Mouse (Mus musculus) erythroblast, adult 5-6 weeks (primary cell): ENCODE results near the gene Fxyd7. TPM values are rescaled to one million over a fixed set of nuclear protein-coding genes. Genes with fewer than 3 reads are reported as not detected.

Source experiments
- ATAC-seq: replicated peaks from 2 replicates; pipeline ENCODE4 v1.8.0; 2016; ENCODE audit warnings: moderate number of reproducible peaks, mild to moderate bottlenecking, moderate TSS enrichment, inconsistent platforms; ENCODE audit not compliant: poor library complexity, low FRiP score, severe bottlenecking
- total RNA-seq, 2 experiments: library from RNA; stranded (forward) in 1 of 2; stranded (reverse) in 1 of 2; fragments of 150-400 nt in 1 of 2; fragments of 200-764, 138-1000 nt in 1 of 2; gene quantifications; 2 replicates each; pipeline versions ENCODE4 v1.2.3 to v1.2.4; 2015 to 2017; ENCODE audit warnings: low replicate concordance in 2 of 2

The Fxyd7 gene
- total RNA-seq, 2 experiments from 2014 or later = not detected

DNA sequence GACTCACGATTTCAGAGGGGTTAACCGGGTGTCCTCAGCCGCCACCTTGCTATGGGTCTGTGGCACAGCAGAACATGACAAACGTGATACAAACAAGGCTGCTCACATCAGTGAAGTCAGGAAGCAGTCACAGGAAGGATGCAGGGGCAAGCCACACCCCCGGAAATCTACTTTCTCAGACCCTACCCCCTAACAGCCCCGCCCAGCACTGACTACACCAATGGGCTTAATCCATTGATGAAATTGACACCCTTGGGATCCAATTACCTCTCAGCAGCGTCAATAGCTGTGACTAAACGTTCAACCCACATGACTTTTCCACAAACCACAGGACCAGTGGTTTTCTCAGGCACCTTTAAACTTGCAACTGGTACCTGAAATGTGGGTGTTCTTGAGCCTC, 22.7 kb downstream of the Fxyd7 start:
- ATAC-seq = no peak

DNA sequence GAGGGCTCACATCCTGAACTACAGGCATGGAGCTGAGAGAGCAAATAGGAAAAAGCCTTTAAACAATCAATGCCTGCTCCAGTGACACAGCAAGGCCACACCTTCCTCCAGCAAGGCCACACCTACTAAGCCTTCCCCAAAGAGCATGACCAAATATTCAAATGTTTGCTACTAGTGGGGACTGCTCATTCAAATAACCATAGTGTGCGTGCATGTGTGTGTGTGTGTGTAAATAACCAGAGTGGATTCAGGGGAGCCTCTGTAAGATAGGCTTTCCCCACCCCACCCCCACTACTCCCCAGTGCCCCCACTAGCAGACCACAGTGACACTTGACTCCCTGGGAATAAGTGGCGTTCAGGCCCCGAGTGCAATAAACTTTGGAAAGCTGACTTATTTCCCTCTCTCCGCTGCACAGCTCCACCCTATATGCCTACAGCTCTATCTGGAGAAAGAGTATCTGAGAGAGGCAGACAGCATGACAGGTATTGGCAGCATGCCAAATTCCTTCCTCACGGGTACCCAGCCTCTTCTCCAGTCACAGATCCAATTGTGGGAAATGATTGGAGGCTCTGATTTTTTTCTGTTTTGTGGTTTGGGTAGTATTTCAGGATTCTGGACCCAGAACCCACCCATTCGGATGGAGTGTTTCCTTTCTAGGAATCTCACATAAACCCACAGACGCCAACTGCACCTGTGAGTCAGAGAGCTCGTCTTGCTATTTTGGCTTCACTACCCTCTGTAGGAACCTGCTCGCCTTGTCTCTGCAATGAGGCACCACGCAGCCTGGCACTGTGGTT, 34.0 kb downstream of the Fxyd7 start:
- no peak for ATAC-seq

DNA sequence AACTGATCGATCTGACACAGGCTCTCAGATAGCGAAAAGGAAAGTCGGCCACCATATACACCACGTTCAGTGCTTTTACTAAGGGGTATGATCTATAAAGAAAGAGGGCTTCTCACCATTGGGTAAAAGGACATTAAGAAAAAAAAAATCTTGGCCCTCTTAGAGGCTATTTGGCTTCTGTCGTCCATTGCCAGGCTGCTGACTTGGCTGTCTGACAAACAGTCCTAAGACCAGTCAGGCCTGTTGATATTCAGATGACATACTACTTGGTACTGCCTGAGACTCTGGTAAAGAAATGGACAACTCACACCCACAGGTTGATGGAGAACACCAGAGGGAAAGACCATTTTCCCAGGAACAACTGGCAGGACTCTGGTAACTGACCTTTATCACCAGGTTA, 38.3 kb downstream of the Fxyd7 start:
- no peak for ATAC-seq

DNA sequence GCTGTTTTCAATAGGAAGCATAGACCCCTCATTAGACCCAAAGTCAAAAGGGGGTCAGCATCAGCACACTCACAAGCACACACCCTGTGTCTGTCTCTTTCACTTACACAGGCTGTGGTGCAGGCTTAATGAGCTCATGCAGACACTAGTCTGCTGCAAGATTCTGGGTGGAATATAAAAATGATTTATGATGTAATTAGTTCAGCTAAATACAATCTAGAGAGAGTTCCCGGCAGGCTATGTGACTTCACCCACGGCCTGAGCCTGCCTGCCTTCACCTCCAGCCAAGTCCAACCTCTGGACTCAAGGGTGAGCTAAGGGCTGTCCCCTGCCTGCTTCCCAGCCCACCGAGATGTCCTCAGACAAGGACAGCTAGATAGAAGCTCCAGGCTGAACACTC, 42.4 kb downstream of the Fxyd7 start:
- no peak for ATAC-seq

DNA sequence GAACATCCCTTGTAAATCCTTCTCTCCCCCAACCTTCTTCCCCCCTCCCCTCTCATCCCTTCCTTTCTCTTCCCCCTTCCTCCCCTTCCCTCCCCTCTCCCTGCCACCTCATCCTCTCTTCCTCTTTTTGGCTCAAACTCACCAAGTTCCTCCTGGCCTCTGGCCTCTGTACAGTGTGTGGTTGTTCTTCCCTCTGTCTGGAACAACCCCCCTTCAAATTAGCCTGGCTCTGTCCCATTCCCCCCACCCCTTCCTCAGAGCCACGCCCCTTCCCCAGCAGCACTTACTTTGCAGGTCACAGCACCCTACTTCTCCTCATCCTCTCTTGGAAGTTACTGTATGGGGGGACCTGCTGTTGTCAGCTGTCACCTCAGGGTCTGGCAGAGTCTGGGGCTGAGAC, 43.1 kb downstream of the Fxyd7 start:
- ATAC-seq = no peak

DNA sequence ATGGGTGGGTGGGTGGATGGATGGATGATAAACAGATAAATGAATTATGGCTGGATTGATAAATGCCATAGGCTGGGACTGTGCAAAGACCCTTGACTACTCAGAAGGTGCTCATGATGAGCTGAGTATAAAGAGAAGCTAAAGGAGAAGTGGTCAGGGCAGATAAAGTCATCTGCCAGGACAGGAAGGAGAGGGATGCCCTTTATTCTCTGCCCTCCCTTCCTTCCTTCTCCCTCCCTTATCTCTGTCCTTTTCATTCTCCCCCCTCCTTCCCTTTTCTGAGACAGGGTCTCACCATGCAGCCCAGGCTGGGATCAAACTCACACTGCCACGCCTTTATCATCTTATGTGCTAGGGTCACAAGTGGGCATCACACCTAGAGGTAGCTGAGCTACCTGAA, 43.5 kb downstream of the Fxyd7 start:
- ATAC-seq = no peak

DNA sequence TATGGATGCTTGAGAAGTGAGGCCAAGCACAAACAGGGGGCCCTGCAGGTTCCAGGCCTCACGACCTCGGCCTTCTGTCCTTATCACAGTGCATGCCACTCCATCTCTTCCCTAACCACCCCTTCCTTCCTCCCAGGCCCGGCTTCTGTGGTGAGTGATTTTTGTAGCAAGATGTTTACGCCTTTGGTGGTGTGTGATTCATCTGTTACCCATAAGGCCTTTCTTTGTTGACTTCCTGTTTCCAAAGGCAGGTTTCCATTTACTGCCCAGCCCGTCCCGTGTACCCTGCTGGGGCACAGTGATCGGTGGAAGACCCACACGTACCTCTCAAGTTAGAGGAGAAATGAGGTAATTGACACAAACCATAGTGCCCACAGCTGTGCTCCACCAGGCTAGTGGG, 48.6 kb downstream of the Fxyd7 start:
- no peak for ATAC-seq

DNA sequence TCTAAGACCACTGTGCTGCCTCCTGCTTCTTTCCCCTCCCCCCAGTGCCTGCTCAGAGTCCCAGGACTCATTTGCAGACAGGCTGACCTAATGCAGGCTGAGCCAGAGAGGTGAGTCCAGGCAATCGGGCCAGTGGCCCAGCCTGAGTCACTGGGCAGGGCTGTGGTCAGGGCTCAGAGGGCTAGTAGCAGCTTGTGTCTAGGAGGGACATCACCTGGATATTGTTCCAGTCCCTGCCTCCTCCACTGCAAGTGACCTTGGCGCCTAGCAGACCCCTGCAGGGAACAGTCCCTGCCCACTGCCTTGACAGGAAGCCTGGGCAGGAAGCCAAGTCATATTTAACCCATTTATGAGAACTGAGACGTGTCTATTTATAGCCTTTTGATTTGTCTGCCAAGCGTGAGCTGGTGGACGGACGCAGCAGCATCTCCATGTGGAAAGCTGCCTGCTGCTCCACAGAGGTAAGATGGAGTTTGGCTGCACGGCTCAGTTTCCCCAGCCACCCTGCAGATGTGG, 50.7 kb downstream of the Fxyd7 start:
- ATAC-seq = no peak

DNA sequence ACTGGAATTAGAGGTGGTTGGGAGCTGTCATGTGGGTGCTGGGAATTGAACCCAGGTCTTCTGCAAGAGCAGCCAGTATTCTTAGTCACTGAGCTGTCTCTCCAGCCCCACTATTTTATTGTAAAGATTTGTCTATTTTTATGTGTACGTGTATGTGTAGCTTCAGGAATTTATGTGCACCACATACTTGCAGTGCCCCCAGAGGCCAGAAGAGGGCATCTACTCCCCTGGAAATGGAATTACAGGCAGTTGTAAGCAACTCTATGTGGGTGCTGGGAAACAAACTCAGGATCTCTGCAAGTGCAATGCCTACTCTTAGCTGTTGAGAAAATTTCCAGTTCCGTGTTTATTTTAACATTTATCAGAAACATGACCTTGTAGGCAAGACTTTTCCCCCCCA, 54.8 kb downstream of the Fxyd7 start:
- no peak for ATAC-seq

DNA sequence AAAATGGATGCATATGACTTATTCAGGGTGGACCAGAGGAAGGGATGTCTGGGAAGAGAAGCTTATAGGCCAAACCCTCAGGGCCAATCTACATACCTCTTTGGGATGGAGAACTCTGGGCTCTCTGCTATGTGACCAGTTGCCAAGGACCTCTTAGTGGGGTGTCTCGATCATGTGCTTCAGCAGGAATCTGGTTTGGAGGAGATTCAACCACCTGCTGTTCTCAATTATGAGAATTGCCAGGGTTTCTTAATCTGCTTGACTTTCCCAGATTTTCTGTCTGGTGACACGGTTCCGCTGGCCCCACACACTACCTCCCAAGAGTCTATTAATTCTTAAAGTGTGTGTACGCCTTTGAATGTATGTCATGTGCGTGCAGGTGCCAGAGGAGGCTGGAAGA, 57.3 kb downstream of the Fxyd7 start:
- no peak for ATAC-seq

Other genes with a start within 250 kb of the Fxyd7 start
- gene Ffar2, start 227.7 kb downstream of the Fxyd7 start, total RNA-seq (2015; ENCODE audit: low replicate concordance) = 8.1 and 11.1 TPM in 2 replicates
- 10.6 and 12.3 TPM in 2 replicates for gene Ffar2, start 227.7 kb downstream of the Fxyd7 start, total RNA-seq (2017; ENCODE audit: low replicate concordance)
- not detected in 2 replicates for gene Ffar3, start 195.3 kb downstream of the Fxyd7 start, total RNA-seq (2015; ENCODE audit: low replicate concordance)
- not detected in 2 replicates for gene Ffar3, start 195.3 kb downstream of the Fxyd7 start, total RNA-seq (2017; ENCODE audit: low replicate concordance)
- gene Ffar1, start 189.9 kb downstream of the Fxyd7 start, total RNA-seq (2015; ENCODE audit: low replicate concordance) = not detected in 2 replicates
- not detected in 2 replicates for gene Ffar1, start 189.9 kb downstream of the Fxyd7 start, total RNA-seq (2017; ENCODE audit: low replicate concordance)
- 1.0 and 19.6 TPM in 2 replicates for gene Cd22, start 171.1 kb downstream of the Fxyd7 start, total RNA-seq (2015; ENCODE audit: low replicate concordance)
- 0.42 TPM in 1 of 2 replicates, not detected in the other for gene Cd22, start 171.1 kb downstream of the Fxyd7 start, total RNA-seq (2017; ENCODE audit: low replicate concordance)
- not detected in 2 replicates for gene Mag, start 136.6 kb downstream of the Fxyd7 start, total RNA-seq (2015; ENCODE audit: low replicate concordance)
- gene Mag, start 136.6 kb downstream of the Fxyd7 start, total RNA-seq (2017; ENCODE audit: low replicate concordance) = 0.70 TPM in 1 of 2 replicates, not detected in the other
- not detected in 2 replicates for gene Hamp2, start 126.8 kb downstream of the Fxyd7 start, total RNA-seq (2015; ENCODE audit: low replicate concordance)
- gene Hamp2, start 126.8 kb downstream of the Fxyd7 start, total RNA-seq (2017; ENCODE audit: low replicate concordance) = not detected in 2 replicates
- not detected in 2 replicates for gene Hamp, start 107.4 kb downstream of the Fxyd7 start, total RNA-seq (2015; ENCODE audit: low replicate concordance)
- gene Hamp, start 107.4 kb downstream of the Fxyd7 start, total RNA-seq (2017; ENCODE audit: low replicate concordance) = not detected in 2 replicates
- gene Usf2, start 94.7 kb downstream of the Fxyd7 start, total RNA-seq (2015; ENCODE audit: low replicate concordance) = 36.5 and 39.3 TPM in 2 replicates
- 47.0 and 47.3 TPM in 2 replicates for gene Usf2, start 94.7 kb downstream of the Fxyd7 start, total RNA-seq (2017; ENCODE audit: low replicate concordance)
- gene Lsr, start 78.0 kb downstream of the Fxyd7 start, total RNA-seq (2015; ENCODE audit: low replicate concordance) = 2.9 TPM in 1 of 2 replicates, not detected in the other
- gene Lsr, start 78.0 kb downstream of the Fxyd7 start, total RNA-seq (2017; ENCODE audit: low replicate concordance) = 0.70 and 0.77 TPM in 2 replicates
- gene Fam187b, start 77.7 kb downstream of the Fxyd7 start, total RNA-seq (2015; ENCODE audit: low replicate concordance) = not detected in 2 replicates
- gene Fam187b, start 77.7 kb downstream of the Fxyd7 start, total RNA-seq (2017; ENCODE audit: low replicate concordance) = not detected in 2 replicates
- 183 and 286 TPM in 2 replicates for gene Fxyd5, start 9.0 kb downstream of the Fxyd7 start, total RNA-seq (2015; ENCODE audit: low replicate concordance)
- 67.1 and 90.7 TPM in 2 replicates for gene Fxyd5, start 9.0 kb downstream of the Fxyd7 start, total RNA-seq (2017; ENCODE audit: low replicate concordance)
- gene Fxyd1, start 5.7 kb upstream of the Fxyd7 start, total RNA-seq (2015; ENCODE audit: low replicate concordance) = not detected in 2 replicates
- not detected in 2 replicates for gene Fxyd1, start 5.7 kb upstream of the Fxyd7 start, total RNA-seq (2017; ENCODE audit: low replicate concordance)
- not detected in 2 replicates for gene Lgi4, start 7.9 kb upstream of the Fxyd7 start, total RNA-seq (2015; ENCODE audit: low replicate concordance)
- gene Lgi4, start 7.9 kb upstream of the Fxyd7 start, total RNA-seq (2017; ENCODE audit: low replicate concordance) = not detected in 2 replicates
- gene Fxyd3, start 25.2 kb upstream of the Fxyd7 start, total RNA-seq (2015; ENCODE audit: low replicate concordance) = not detected in 2 replicates
- not detected in 2 replicates for gene Fxyd3, start 25.2 kb upstream of the Fxyd7 start, total RNA-seq (2017; ENCODE audit: low replicate concordance)
- gene Hpn, start 63.8 kb upstream of the Fxyd7 start, total RNA-seq (2015; ENCODE audit: low replicate concordance) = 4.0 and 10.0 TPM in 2 replicates
- gene Hpn, start 63.8 kb upstream of the Fxyd7 start, total RNA-seq (2017; ENCODE audit: low replicate concordance) = 0.77 and 6.7 TPM in 2 replicates
- 1.2 TPM in 1 of 2 replicates, not detected in the other for gene Scn1b, start 75.5 kb upstream of the Fxyd7 start, total RNA-seq (2015; ENCODE audit: low replicate concordance)
- 1.2 TPM in 1 of 2 replicates, not detected in the other for gene Scn1b, start 75.5 kb upstream of the Fxyd7 start, total RNA-seq (2017; ENCODE audit: low replicate concordance)
- gene Gramd1a, start 104.4 kb upstream of the Fxyd7 start, total RNA-seq (2015; ENCODE audit: low replicate concordance) = 20.9 and 27.9 TPM in 2 replicates
- gene Gramd1a, start 104.4 kb upstream of the Fxyd7 start, total RNA-seq (2017; ENCODE audit: low replicate concordance) = 4.9 and 6.2 TPM in 2 replicates
- gene Scgb2b2, start 239.0 kb upstream of the Fxyd7 start, total RNA-seq (2015; ENCODE audit: low replicate concordance) = not detected in 2 replicates
- gene Scgb2b2, start 239.0 kb upstream of the Fxyd7 start, total RNA-seq (2017; ENCODE audit: low replicate concordance) = not detected in 2 replicates
- not detected in 2 replicates for gene Scgb1b2, start 240.4 kb upstream of the Fxyd7 start, total RNA-seq (2015; ENCODE audit: low replicate concordance)
- not detected in 2 replicates for gene Scgb1b2, start 240.4 kb upstream of the Fxyd7 start, total RNA-seq (2017; ENCODE audit: low replicate concordance)